Mouse (Mus musculus) liver, postnatal 0 days (tissue): Measurements from ENCODE around the gene Ptgs1. TPM values are rescaled to one million over a fixed set of nuclear protein-coding genes. Genes with fewer than 3 reads are reported as not detected.

ENCODE experiments used
- ATAC-seq: fragments of 200-750 bp; cut with Nextera tagmentation; 2 replicates; pipeline ENCODE4 v1.8.0; 2017; ENCODE audit warnings: mild to moderate bottlenecking, moderate library complexity
- DNase-seq: peaks from one replicate; pipeline ENCODE4 v3.0.0-alpha.2; 2016
- H3K27ac ChIP-seq: fragments of 300-500 bp; sonication (generic); 2 replicates; pipeline ENCODE4 v1.5.1; 2014; ENCODE audit warnings: antibody characterized with exemption, moderate library complexity, mild to moderate bottlenecking, low read depth
- H3K27me3 ChIP-seq: fragments of 300-500 bp; sonication (generic); 2 replicates; pipeline ENCODE4 v1.6.1; 2014; ENCODE audit warnings: low read length, control low read depth, mixed read lengths; ENCODE audit not compliant: insufficient read depth
- H3K36me3 ChIP-seq: fragments of 300-500 bp; sonication (generic); replicated peaks from 2 replicates; pipeline ENCODE4 v1.6.1; 2014; ENCODE audit warnings: mild to moderate bottlenecking, control low read depth, low read length, moderate library complexity, mixed read lengths; ENCODE audit not compliant: insufficient read depth
- H3K4me1 ChIP-seq: fragments of 300-500 bp; sonication (generic); 2 replicates; pipeline ENCODE4 v1.6.1; 2014; ENCODE audit warnings: antibody characterized with exemption, mild to moderate bottlenecking, control low read depth; ENCODE audit not compliant: insufficient read depth
- H3K4me2 ChIP-seq: fragments of 300-500 bp; sonication (generic); 2 replicates; pipeline ENCODE4 v1.6.1; 2014; ENCODE audit warnings: low read depth, mild to moderate bottlenecking, low read length, moderate library complexity, mixed read lengths
- H3K4me3 ChIP-seq: fragments of 300-500 bp; sonication (generic); 2 replicates; pipeline ENCODE4 v1.5.1; 2014; ENCODE audit warnings: low read depth, low read length
- H3K9ac ChIP-seq: fragments of 300-500 bp; sonication (generic); replicated peaks from 2 replicates; pipeline ENCODE4 v1.6.1; 2014; ENCODE audit warnings: mild to moderate bottlenecking, moderate library complexity
- H3K9me3 ChIP-seq: fragments of 300-500 bp; sonication (generic); 2 replicates; pipeline ENCODE4 v1.6.1; 2016; ENCODE audit warnings: mild to moderate bottlenecking, control low read depth, low read length, mixed read lengths
- CTCF ChIP-seq: sonication (generic); IDR thresholded peaks from 2 replicates; pipeline ENCODE4 v1.5.1; 2016; ENCODE audit warnings: antibody characterized with exemption, low read depth
- EP300 ChIP-seq: IDR thresholded peaks from 2 replicates; pipeline ENCODE4 v1.6.1; 2016; ENCODE audit warnings: antibody characterized with exemption, low read depth, mild to moderate bottlenecking
- WGBS: fragments of 180-500 bp; shearing (Covaris S2); extraction: QIAGEN DNeasy Blood & Tissue Kit; methylation state at CpG from one replicate; pipeline ENCODE4 v1.1.7; 2014; ENCODE audit not compliant: insufficient replicate concordance; 5-methylcytosine and 5-hydroxymethylcytosine counted together
- polyA plus RNA-seq: library from polyadenylated mRNA; unstranded; fragments of >200 nt; fragmentation: Nextera tagmentation; extraction: Ambion mirVana; gene quantifications from 2 replicates; pipeline ENCODE4 v1.2.1, GENCODE M21; 2015

Gene Ptgs1
- polyA plus RNA-seq, 1 experiment from 2014 or later, result 25.3 TPM

DNA sequence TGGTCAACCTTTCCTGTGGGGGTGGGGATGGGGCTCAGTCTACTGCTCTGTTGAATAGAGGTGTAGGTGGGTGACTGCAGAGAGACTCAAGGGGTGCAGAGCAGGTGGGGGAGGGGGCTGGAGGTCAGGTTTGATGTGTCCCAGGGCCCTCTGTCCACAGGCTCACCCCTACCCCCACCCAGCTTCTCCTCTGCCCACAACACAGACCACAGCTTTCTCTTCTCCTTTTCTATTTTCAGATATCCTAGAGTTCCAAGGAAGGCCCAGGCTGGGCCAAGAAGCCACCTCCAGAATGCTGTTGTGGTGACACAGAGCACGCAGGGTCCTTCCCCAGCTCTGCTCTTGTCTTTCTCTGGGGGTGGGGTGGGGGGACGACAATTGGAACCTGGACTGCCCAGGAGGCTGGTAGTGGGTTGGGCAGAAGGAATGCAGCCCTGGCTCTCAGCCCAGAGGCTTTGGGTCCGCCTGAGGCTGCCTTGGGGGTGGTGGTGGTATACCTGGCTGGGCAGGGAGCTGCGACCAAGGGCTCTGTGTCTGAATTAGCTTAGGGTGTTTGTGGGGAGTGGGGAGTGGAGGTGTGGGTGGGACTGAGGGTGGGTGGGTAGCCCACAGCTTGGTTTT, 13.2 kb upstream of the Ptgs1 start:
- ATAC-seq, result peak; percentile 50
- H3K27me3 ChIP-seq, result peaks cover 8% of the 10 kb centered on the region

DNA sequence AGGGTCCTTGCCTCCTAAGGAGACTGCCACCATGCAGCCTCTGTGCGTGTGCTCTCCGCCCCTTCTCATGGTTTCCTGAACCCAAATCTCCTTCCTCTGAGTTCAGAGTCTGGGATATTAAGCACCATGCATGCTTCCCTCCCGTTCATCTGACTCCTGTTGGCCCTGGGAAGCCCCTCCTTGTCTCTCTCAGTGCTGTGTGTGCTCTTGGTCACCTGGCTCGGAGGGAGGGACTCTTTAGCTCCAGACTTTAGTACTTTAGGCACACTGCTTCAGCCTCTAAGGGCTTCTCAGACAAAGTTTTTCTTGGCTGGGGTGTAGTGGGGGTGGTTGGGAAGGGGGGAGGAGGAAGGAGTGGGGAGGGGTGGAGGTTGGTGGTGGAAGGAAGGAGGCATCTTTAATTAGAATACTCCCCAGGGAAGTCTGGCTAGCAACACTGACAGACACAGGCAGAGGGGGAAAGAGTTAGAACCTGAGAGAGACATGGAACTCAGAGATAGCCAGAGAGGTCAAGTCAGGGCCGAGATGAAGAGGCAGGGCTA, 12.5 kb upstream of the Ptgs1 start:
- H3K9me3 ChIP-seq, result no peaks in the 10 kb centered on the region
- no peaks in the 10 kb centered on the region for H3K36me3 ChIP-seq
- WGBS, result 17% methylated on average over 5 of the region's 5 CpGs
- ATAC-seq, result no peak
- peaks cover 20% of the 10 kb centered on the region for H3K4me1 ChIP-seq
- peak overlapping the region; percentile 51 for H3K4me2 ChIP-seq
- H3K27me3 ChIP-seq, result peaks cover 3% of the 10 kb centered on the region; the same call in 1 of the 2 replicates
- H3K9ac ChIP-seq, result no peak overlapping the region; the same call in 1 of the 2 replicates
- peak overlapping the region; percentile 76; the same call in 1 of the 2 replicates for H3K27ac ChIP-seq
- no peak for TF ChIP-seq EP300
- TF ChIP-seq CTCF, result no peak
- H3K4me3 ChIP-seq, result no peak overlapping the region
- no peak for DNase-seq

More for the DNA sequence above, 13.2 kb upstream of the Ptgs1 start:
- Histone ChIP-seq H3K27ac (peak overlapping the region; percentile 76), H3K4me1 (peaks cover 20% of the 10 kb centered on the region), H3K9me3 (no peaks in the 10 kb centered on the region), H3K36me3 (no peaks in the 10 kb centered on the region), H3K4me3 (0 out of 2 replicates have a peak overlapping the region, but pooled peaks have one; percentile 13), H3K9ac (peak overlapping the region; percentile 16; the same call in 1 of the 2 replicates), H3K4me2 (peak overlapping the region; percentile 51)
- 22% methylated on average over 4 of the region's 4 CpGs for WGBS
- DNase-seq, result peak; percentile 42
- no peak for TF ChIP-seq EP300
- TF ChIP-seq CTCF, result no peak

DNA sequence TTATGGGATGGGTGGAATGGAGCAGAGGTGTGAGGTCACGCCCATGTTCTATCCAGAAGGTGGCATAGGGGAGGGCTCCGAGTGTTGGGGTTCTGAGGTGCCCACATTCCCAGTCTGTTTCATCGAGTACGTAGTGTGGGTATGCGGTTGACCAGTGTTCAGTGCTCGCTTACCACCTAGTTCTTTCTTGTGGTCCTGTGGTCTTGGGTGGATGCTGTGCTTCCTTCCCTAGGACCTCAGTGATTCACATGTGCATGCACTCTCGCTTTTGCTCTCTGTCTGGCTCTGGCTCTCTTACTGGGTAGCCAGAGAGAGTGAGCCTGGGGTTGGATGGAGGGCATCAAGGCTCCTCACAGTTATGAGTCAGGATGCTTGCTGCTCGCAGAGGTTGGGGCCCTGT, 10.1 kb upstream of the Ptgs1 start:
- 60% methylated on average over 8 of the region's 8 CpGs for WGBS
- Histone ChIP-seq H3K9me3 (no peaks in the 10 kb centered on the region), H3K27ac (no peak overlapping the region), H3K36me3 (no peaks in the 10 kb centered on the region), H3K4me2 (no peak overlapping the region), H3K9ac (no peak overlapping the region), H3K4me3 (no peak overlapping the region), H3K27me3 (no peaks in the 10 kb centered on the region), H3K4me1 (peaks cover 17% of the 10 kb centered on the region)
- DNase-seq, result no peak
- ATAC-seq, result no peak
- TF ChIP-seq EP300 (no peak), CTCF (no peak)

DNA sequence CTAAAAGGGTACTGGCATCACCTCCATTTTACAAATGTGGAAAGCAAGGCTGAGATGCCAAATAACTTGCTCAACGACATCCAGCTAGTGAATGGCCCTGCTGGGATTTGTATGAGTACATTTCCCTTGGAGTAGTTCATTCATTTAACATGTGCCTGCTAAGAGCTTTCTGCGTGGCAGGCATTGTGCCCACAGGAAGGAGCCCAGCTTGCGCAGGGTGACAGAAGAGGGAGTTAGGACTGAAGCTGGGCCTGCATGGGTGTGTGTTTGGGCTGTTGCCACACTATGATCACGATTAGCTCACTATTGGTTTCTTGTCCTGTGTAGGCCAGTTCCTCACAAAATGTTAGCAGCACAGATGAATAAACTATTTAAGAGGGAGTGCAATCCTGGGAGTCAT, 9.3 kb upstream of the Ptgs1 start:
- H3K36me3 ChIP-seq, result no peaks in the 10 kb centered on the region
- TF ChIP-seq CTCF (no peak), EP300 (no peak)
- H3K27ac ChIP-seq, result no peak overlapping the region
- H3K4me2 ChIP-seq, result no peak overlapping the region
- no peak overlapping the region for H3K9ac ChIP-seq
- H3K4me3 ChIP-seq, result no peak overlapping the region
- no peaks in the 10 kb centered on the region for H3K27me3 ChIP-seq
- DNase-seq, result no peak
- H3K9me3 ChIP-seq, result no peaks in the 10 kb centered on the region
- no peak for ATAC-seq
- 70% methylated on average over 4 of the region's 4 CpGs for WGBS
- peaks cover 14% of the 10 kb centered on the region for H3K4me1 ChIP-seq

DNA sequence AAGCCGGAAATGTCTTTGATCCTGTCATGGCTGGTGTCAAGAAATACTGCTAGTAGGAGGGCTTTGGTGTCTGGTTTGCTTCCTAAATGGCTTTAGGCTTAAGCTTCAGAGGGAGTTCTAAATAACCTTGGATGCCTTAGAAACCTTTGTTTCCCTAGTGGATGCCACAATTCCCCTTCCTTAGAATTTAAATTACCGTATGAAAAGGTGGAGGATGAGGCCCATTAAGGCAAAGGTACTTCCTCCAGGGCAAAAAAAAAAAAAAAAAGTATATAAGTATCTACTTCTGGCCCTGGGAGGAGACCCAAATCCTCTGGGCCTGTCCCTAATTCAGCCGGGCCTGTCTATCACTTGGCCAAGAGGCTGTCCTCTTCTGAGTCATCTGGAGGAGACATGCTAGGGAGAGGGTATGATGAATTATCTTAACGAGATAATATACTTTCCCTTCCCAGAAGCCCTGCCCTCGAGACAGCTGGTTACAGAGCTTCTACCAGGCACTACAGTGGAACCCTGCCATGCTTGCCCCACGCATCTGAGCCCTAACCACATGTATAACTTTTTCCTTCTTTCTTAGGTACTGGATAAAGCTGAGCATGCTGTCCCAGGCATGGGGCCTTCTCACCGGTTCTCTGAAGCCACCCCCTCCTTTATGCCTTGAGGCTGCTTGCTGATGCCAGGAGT, 7.9 kb upstream of the Ptgs1 start:
- Histone ChIP-seq H3K27me3 (no peaks in the 10 kb centered on the region), H3K27ac (no peak overlapping the region), H3K4me2 (no peak overlapping the region), H3K36me3 (no peaks in the 10 kb centered on the region), H3K4me3 (no peak overlapping the region), H3K9me3 (no peaks in the 10 kb centered on the region), H3K9ac (no peak overlapping the region), H3K4me1 (0 out of 2 replicates have a peak, but pooled peaks cover 3% of the 10 kb centered on the region)
- no peak for TF ChIP-seq EP300
- TF ChIP-seq CTCF, result no peak
- 58% methylated on average over 7 of the region's 7 CpGs for WGBS
- DNase-seq, result no peak
- ATAC-seq, result no peak

DNA sequence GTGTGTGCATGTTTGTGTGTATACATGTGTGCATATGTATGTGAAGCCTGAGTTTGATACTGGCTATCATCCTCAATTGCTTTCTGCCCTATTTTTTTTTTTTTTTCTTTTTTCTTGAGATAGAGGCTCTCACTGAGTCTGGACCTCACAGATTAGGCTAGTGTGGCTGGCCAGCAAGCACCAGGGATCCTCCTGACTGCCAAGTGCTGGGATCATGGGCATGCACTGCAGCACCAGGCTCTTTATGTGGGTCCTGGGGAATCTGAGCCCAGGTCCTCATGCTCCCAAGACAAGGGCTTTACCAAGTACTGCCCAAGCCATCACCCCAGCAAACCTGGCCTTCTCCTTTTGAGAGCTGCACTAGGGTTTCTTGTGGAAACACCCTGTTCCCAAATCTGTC, 6.8 kb upstream of the Ptgs1 start:
- no peak for ATAC-seq
- no peak overlapping the region for H3K27ac ChIP-seq

More for the DNA sequence above, 6.8 kb upstream of the Ptgs1 start:
- H3K4me2 ChIP-seq, result no peak overlapping the region
- DNase-seq, result no peak
- 0 out of 2 replicates have a peak, but pooled peaks cover 3% of the 10 kb centered on the region for H3K4me1 ChIP-seq
- H3K9ac ChIP-seq, result no peak overlapping the region
- TF ChIP-seq EP300 (no peak), CTCF (no peak)
- H3K9me3 ChIP-seq, result no peaks in the 10 kb centered on the region
- no peak overlapping the region for H3K4me3 ChIP-seq
- no peaks in the 10 kb centered on the region for H3K36me3 ChIP-seq
- H3K27me3 ChIP-seq, result no peaks in the 10 kb centered on the region
